Mouse (Mus musculus): ENCODE measurements around the gene Frat2. TPM values are rescaled to one million over a fixed set of nuclear protein-coding genes. Genes with fewer than 3 reads are reported as not detected.
A peak's percentile ranks its signal among the peaks of the same experiment; 100 is the strongest.
"Not testable (repeated sequence)": the region's sequence is repeated elsewhere in the genome, so short reads cannot be mapped to it uniquely, and the experiment has no call there.

Frat2 gene
- 30.5 and 32.9 TPM in 2 replicates for total RNA-seq (2014; fragmentation: Nextera tagmentation)
- total RNA-seq (2017), result 55.8 and 63.7 TPM in 2 replicates

DNA sequence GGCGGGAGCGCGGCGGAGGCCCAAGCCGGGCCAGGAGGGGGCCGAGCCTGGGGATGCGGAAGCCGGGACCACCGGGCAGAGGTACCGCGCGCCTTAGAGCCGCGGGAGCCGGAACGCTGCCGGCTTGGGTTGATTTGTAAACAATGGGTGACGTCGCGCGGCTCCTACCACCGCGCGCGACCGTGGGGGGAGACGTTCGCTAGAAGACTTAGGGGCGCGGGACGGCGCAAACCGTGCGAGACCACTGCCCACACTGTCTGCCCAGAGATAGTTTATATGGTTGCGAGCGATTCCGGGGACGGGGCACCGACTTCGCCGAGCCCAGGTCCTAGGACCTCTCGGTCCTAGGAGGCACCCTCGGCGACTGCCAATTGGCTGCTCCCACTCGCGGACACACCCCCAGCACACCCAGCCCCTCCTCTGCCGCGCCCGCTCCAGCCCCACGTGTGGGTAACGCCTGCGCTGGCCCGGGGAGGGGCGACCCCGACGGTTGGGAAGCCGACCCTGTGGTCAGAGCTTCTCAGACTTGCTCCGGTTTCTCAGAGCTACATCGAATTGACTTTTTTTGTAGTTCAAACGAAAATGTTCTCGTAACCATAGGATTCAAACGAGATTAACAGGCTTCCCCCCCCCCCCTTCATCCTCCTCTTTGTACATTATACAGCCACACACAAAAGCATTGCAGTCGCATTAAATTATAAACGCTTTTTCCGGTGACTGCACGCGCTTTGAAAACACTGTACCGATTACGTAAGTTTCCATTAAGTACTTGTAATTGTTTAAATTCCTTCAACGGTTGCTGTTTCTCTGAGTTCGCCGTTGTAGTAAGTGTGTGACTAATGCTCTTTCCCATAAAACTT lies at the start of gene Frat2:
Gene Frat2, minus strand, starts transcription at position 141 of the 860 bp plus-strand sequence.
- peak; percentile 91 for ATAC-seq (replicated peaks; ENCODE audit: low FRiP score, low TSS enrichment, poor library complexity, severe bottlenecking)

DNA sequence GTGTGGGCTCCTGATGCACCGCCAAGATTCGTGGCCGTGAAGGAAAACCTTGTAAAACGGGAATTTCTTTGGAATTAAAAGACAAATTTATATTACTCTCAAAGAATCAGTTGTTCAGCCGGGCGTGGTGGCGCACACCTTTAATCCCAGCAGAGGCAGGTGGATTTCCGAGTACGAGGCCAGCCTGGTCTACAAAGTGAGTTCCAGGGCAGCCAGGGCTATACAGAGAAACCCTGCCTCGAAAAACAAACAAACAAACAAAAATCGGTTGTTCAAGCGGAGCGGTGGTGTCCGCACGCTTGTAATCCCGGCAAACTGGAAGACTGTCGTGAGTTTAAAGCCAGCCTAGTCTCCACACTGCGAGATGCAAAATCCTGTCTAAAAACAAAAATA lies 48.4 kb upstream of the Frat2 start:
- ATAC-seq (replicated peaks; ENCODE audit: low FRiP score, low TSS enrichment, poor library complexity, severe bottlenecking), result no peak

DNA sequence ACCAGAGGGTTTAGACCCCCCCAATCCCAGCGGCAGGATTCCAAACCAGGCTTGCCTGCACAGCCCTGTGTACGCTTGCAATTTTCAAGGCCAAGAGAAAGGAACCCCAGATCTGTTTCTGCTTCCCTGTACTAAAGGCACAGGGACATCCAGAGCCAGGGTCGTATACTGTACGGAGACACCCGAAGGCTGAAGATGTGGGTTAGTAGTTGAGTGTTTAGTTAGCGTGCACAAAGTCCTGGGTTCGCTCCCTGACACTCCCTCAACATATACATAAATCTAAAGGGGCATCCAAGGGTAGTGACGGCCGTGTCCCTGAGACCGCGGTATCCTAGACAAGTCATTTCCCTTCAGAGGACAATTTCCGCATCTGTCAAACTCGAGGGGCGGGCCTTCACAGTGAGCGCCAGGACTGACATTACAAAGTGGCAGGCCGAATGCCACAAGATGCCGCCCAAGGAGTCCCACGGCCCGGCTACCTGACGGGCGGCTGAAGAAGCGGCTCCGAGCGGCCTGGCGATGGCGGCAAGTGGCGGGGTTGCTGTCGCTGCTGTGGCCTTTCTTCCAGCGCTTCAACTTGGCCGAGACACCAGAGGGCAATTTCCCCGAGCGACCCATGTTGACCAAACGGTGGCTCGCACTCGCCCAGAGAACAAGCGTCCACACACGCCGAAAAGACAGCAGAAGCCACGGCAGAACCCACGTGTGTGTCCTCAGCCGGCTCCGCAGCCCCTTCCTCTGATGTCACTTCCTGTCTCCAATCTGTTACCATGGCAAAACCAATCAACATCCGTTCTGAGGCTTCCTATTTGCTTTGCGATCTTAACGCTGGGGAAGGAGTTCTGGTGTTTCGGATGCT lies 47.8 kb upstream of the Frat2 start, which contains the start of gene Rrp12:
Gene Rrp12, minus strand, starts transcription at position 714 of the 859 bp plus-strand sequence.
- peak; percentile 95 for ATAC-seq (replicated peaks; ENCODE audit: low FRiP score, low TSS enrichment, poor library complexity, severe bottlenecking)

DNA sequence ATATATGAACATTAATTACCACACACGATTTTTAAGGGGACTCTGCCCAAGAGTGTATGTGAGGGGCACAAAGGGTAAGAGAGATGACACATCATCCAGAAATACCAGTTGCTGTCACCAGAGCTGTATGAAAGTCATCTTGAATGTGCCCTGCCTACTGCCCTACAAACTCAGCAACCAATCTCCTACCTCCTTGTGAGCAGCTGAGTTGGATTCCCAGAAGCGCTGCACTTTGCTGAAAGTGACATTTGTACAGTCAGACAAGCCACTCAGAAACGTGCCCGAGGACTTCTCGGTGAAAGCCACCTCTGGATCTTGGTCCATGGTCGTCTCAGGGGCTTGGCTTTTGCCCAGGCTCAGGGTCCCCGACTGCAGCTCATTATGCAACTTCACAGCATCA lies 47.0 kb upstream of the Frat2 start:
- ATAC-seq (replicated peaks; ENCODE audit: low FRiP score, low TSS enrichment, poor library complexity, severe bottlenecking), result no peak

DNA sequence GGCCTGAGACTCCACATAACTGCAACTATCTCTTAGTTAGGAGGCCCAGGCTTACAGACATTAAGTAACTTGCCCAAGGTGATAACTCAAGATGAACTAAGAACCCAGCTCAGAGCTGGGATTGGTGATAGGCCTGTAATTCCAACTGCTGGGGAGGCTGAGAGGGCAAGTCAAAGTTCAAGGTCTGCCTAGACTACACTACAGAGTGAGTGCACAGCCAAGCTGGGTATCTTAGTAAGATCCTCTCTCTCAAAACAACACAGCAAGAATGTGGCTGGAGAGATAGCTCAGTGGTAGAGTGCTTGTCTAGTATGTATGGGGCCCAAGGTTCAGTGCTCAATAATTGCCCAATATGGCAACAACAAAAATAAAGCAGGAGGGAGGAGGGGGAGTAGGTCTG lies 40.3 kb upstream of the Frat2 start:
- ATAC-seq (replicated peaks; ENCODE audit: low FRiP score, low TSS enrichment, poor library complexity, severe bottlenecking), result no peak

DNA sequence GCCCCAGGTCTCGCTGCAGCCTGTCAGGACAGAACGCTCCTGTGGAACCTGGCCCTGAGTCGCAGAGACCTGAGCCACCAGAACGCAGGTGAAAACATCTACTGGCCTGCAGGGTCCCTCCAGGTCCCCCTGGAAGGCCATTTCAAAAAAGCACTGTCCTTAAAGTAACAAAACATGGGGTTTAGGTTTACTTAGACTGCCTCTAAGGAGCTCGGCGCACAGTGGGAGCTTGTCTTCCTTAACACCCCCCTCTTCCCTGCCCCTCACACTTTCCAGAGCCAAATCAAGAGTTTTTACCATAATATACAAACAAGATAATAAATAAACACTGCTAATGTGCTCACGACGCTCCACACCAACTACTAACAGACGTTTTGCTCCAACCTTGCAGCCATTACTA lies 36.0 kb upstream of the Frat2 start:
- no peak for ATAC-seq (replicated peaks; ENCODE audit: low FRiP score, low TSS enrichment, poor library complexity, severe bottlenecking)

DNA sequence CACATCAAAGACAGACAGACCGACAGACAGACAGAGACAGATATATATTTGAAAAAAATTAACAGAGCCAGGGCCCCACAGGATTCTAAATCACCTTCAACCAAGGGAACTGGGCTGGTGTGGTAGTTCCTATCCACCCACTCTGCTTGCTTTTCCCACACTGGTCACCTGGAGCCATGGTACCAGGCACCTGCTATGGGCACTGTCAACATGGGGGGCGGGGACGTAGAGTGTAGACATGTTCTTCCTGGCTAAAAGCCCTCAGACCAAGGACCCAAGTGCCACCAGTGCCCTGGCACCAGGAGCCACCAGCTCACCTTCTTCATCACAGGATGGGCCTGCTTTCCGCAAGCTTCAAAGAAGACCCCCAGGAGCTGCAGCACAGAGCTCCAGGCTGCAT lies 33.9 kb upstream of the Frat2 start:
- no peak for ATAC-seq (replicated peaks; ENCODE audit: low FRiP score, low TSS enrichment, poor library complexity, severe bottlenecking)

DNA sequence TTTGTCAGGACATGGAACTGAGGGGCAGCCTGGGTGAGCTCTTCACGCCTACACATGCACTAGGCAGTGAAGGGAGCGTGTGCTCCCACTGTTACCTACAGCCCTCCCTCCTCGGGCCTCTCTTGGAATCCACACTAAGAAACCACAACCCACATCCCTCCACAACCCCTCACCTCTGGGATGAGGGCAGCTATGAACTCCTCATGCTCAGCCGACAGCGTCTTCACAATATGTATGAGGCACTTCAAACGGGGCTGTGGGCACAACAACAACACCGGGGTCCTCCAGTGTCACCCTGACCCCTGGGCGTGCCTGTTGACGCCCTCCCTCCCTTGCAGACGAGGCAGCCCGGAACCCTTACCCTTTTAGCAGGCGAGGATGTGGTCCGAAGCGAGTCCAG lies 26.4 kb upstream of the Frat2 start:
- ATAC-seq (replicated peaks; ENCODE audit: low FRiP score, low TSS enrichment, poor library complexity, severe bottlenecking), result no peak

DNA sequence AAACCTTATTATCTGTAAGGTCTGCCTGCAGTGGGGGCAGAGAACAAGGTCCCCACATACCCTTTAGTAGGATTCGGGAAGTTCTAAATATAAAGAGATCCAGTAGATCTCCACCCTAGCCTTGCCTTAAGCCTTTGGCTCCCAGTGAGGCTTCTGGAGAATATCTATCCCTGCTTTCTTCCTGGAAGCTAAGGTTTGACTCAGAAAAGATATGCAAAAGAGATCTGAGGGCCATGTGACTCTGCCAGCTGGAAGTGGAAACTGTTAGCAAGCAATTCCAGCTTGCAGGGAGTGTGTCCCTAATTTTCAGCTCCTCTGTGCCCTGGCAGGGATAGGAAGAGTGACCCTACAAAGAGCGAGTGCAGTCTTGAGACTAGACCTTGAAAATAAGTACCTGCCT lies 24.4 kb upstream of the Frat2 start:
- ATAC-seq (replicated peaks; ENCODE audit: low FRiP score, low TSS enrichment, poor library complexity, severe bottlenecking), result no peak

DNA sequence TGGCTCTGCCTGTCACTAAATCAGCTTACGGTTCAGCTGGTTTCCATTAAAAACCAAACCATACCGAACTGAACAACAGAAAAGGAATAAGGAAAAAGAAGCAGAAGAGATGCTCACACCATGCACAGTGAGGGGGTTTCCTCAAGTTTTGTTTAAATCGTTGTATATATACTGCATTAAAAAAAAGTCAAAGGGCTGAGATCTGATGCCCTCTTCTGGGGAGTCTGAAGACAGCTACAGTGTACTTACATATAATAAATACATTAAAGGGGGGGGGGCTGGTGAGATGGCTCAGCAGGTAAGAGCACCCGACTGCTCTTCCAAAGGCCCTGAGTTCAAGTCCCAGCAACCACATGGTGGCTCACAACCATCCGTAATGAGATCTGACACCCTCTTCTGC lies 22.0 kb upstream of the Frat2 start:
- not testable (repeated sequence) for ATAC-seq (replicated peaks; ENCODE audit: low FRiP score, low TSS enrichment, poor library complexity, severe bottlenecking)

DNA sequence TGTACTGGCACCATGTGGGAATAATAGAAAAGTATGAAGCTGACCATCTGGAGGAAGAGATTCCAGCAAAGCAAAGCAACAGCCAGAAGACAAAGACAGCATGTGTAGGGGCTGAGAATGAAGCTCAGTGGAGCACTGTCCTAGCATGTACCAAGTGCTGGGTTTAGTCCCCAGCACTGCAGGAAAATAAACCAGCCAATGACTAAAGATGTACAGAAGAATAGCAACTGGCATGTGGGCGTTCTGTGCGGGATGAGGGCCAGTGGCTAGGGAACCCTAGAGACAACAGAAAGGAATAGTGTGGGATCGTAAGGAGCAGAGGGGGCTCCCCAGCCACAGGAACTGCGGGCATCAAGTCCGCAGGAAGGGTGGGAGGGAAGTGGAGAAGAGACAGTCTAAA lies 21.4 kb upstream of the Frat2 start:
- ATAC-seq (replicated peaks; ENCODE audit: low FRiP score, low TSS enrichment, poor library complexity, severe bottlenecking), result no peak

DNA sequence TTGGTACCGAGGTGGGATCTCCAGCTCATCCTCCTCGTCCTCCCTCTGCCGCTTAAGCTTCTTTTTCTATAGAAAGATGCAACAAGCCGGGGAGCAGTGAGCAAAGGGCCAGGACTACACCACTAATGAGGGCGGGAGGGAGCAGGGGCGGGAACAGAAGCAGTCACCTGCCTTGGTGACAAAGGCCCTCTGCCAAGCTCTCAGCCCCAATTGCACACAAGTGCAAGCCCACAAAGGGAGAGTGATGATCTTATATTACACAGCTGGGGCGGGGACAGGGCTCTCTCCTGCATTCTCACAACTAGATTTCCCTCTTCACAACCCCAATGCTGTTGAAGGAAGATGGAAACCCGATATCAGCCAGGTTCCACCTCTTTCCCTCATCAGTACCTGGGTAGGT lies 18.8 kb upstream of the Frat2 start:
- ATAC-seq (replicated peaks; ENCODE audit: low FRiP score, low TSS enrichment, poor library complexity, severe bottlenecking), result no peak

DNA sequence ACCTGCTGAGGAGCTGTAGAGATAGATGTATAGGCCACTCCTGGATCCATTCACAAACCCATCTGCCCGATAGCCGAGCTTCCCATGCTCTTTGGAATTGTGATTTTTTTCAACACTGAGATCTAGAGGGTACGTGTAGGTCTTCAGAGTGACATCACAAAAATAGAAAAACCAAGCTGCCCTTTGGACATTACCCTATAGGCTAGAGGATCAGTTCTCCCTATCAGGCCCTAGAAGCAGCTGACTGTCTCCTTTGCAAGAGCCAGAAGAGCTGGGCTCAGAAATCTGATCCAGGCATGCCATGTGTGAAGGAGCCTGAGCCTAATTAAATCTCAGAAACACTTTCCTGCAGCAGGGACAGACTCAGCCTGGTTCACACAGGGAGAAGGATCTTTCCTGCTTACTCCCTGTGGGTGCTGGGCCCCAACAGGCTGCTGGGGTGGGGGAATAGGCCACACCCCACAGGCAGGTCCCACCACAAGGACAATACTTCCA lies 9.9 kb upstream of the Frat2 start:
- 0 out of 2 replicates have a peak, but pooled peaks have one; percentile 5 for ATAC-seq (replicated peaks; ENCODE audit: low FRiP score, low TSS enrichment, poor library complexity, severe bottlenecking)

DNA sequence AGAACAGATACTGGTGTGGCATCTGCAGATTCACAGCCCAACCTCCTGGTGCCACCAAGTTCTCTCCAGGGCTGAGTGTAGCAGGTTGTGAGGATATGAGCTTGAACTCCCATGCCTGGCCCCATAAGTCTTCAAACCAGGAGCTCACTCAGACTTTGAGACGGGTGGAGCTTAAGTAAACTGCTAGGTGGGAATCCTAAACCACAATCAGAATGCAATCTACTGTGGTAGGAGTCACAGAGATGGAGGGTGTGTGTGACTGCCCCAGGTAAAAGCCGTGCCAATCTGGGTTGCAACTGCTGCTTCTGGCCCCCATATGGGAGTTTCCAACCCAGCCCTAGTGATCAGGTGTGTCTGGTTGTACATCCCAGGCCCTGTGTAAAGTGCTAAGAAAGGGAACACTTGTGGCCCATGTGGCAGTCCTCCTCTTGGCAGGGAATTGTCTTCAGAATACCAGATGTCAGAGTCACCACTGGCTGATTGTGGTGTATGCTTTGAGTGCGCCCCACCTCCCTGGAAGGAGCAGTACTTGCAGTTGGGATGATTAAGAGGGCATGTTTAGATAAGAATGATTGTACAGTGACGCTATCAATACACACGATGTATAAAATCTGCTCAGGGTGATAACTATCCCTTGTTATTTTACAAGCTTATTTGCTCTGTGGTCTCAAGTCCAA lies 9.3 kb upstream of the Frat2 start:
- peak; percentile 92 for ATAC-seq (replicated peaks; ENCODE audit: low FRiP score, low TSS enrichment, poor library complexity, severe bottlenecking)

DNA sequence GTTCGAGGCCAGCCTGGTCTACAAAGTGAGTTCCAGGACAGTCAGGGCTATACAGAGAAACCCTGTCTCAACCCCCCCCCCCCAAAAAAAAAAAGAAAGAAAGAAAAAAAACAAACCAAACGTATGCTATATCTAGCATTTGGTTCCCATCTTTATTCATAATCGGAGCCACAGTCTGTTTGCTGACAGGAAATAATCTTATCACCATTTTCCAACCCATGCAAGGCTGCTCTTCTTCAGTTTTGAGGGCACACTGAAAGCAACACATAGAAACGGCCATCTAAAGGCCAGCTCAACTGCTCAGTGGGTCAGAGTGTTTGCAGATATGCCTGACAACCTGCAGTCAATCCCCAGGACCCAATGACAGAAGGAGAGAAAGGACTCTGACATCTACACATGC lies 4.5 kb upstream of the Frat2 start:
- ATAC-seq (replicated peaks; ENCODE audit: low FRiP score, low TSS enrichment, poor library complexity, severe bottlenecking), result 0 out of 2 replicates have a peak, but pooled peaks have one; percentile 6

DNA sequence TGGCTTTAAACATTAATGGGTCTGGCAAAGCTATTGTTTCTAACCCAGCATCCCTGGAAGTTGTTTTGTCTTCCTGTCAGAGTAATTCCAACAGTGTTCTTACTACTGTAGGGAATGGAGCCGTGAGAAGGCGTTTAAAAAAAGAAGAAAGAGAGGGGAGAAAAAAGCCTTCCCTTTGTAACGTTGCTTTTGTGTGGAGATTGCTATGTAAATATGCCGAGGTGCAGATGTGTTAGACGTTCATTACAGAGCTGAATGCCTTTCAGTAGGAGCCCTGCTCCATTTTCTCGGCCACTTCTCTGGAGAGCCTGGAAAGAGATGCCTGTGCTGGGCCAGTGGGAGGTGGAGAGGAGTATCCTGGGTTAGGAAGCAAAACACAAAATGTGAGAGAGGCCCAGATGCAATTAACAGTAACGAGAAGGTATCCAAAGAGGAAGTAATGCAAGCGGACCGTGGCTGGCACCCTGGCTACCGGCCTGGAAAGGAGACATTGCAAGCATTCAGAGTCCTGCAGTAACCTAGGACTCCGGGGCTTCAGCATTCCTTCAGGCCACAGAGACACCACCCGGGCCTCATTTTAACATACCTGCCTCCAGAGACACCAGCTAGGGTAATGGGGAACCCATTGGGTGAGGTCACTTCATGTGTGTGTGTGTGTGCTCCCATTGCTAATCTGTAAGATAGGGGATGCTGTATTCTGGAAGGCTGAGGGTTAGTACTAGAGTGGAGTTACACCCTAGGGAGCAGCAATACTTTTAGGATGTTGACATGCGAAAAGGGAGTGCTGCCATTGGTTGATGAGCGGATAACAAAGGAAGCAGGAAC lies 3.0 kb upstream of the Frat2 start:
- no peak for ATAC-seq (replicated peaks; ENCODE audit: low FRiP score, low TSS enrichment, poor library complexity, severe bottlenecking)

DNA sequence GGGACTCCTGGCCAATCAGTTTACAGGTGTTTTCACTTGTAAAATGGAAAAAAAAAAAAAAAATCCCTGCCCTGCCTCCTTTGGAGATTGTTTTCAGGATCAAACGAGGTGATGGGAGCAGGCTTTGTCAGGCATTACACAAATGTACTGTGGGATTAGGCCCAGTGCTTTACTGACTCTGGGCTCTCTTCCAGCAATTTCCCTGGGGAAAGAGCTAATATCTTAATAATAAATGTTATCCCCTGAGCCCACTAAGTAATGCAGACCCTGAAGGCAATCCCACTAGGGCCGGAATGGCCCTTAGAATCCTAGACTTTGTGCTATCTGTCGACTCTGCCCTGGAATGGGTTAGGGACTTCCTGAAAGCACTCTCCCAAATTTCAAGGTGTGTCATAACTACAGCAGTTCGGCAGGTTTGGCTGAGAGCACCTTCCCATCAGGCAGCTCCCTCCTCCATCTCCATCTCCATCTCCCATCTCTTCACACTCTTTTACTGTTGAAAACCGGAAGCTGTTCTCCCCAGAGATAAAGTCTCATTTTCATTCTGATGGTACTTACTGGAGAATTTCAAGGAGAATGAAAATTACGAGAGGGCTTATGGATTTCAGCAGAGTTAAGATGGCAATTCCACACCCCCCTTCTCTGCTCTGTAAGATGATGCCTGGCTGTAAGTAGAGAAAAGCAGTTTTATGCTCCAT lies 2.2 kb upstream of the Frat2 start:
- no peak for ATAC-seq (replicated peaks; ENCODE audit: low FRiP score, low TSS enrichment, poor library complexity, severe bottlenecking)

DNA sequence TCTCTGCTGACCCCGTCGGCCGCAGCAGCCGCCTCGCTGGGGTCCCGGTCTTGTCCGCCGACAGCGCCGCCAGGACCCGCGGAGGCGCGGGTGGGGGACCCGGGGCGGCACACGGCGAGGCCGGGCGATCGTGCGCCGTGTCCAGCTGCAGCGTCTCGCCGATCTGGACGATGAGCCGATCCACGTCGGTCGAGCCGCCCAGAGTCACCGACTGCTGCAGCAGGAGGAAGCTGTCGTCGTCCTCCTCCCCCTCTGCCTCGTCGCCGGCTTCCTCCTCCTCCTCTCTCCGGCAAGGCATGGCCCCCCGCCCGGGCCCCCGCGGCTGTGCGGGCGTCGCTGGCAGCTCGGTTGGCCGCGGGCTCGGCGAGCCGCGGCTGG lies 329 bp downstream of the Frat2 start:
- not testable (repeated sequence) for ATAC-seq (replicated peaks; ENCODE audit: low FRiP score, low TSS enrichment, poor library complexity, severe bottlenecking)

Measured in megakaryocyte-erythroid progenitor cell, adult 5-6 weeks (primary cell).